Mouse (Mus musculus) brain, adult 2 months (tissue): ENCODE results near the gene Cyp4v3.
"Not testable (repeated sequence)": the region's sequence is repeated elsewhere in the genome, so short reads cannot be mapped to it uniquely, and the experiment has no call there.

Experiments used
- DNase-seq: peaks from one replicate; pipeline ENCODE4 v3.0.0; 2011; ENCODE audit warnings: low read depth, low spot score

Gene Cyp4v3

GRCm38 (mm10) chr8:45332685-45333409, at the start of gene Cyp4v3:
TSS of gene Cyp4v3 (minus strand) at chr8:45333216.
- DNase-seq, result peak; percentile 65

- peak; percentile 15 for DNase-seq
These were observed 48.9 kb upstream of the Cyp4v3 start, which contains the start of gene Fam149a for GRCm38 (mm10) chr8:45381963-45382347. TSS of gene Fam149a (minus strand) at chr8:45382291.

GRCm38 (mm10) chr8:45381075-45381962, 48.3 kb upstream of the Cyp4v3 start:
- no peak for DNase-seq

- DNase-seq, result no peak
These were observed 47.6 kb upstream of the Cyp4v3 start for GRCm38 (mm10) chr8:45380598-45380997.

- no peak for DNase-seq
These were observed 41.1 kb upstream of the Cyp4v3 start for GRCm38 (mm10) chr8:45374071-45374470.

GRCm38 (mm10) chr8:45367154-45367553, 34.1 kb upstream of the Cyp4v3 start:
- peak; percentile 36 for DNase-seq

- no peak for DNase-seq
These were observed 30.2 kb upstream of the Cyp4v3 start for GRCm38 (mm10) chr8:45363220-45363619.

- peak; percentile 58 for DNase-seq
These were observed 29.3 kb upstream of the Cyp4v3 start for GRCm38 (mm10) chr8:45362323-45362722.

GRCm38 (mm10) chr8:45359091-45359605, 26.1 kb upstream of the Cyp4v3 start:
- peak; percentile 43 for DNase-seq

GRCm38 (mm10) chr8:45358132-45358918, 25.3 kb upstream of the Cyp4v3 start:
- peak; percentile 69 for DNase-seq

- DNase-seq, result no peak
These were observed 22.8 kb upstream of the Cyp4v3 start for GRCm38 (mm10) chr8:45355809-45356208.

GRCm38 (mm10) chr8:45345031-45345430, 12.0 kb upstream of the Cyp4v3 start:
- peak; percentile 86 for DNase-seq

- DNase-seq, result no peak
These were observed 11.3 kb upstream of the Cyp4v3 start for GRCm38 (mm10) chr8:45344298-45344697.

- no peak for DNase-seq
These were observed 8.9 kb upstream of the Cyp4v3 start for GRCm38 (mm10) chr8:45341630-45342628.

- peak; percentile 12 for DNase-seq
These were observed 477 bp upstream of the Cyp4v3 start for GRCm38 (mm10) chr8:45333493-45333892.

- no peak for DNase-seq
These were observed 2.2 kb downstream of the Cyp4v3 start for GRCm38 (mm10) chr8:45330856-45331255.

- no peak for DNase-seq
These were observed 3.6 kb downstream of the Cyp4v3 start for GRCm38 (mm10) chr8:45329206-45329980.

- DNase-seq, result not testable (repeated sequence)
These were observed 5.9 kb downstream of the Cyp4v3 start for GRCm38 (mm10) chr8:45327076-45327475.

GRCm38 (mm10) chr8:45324151-45324550, 8.9 kb downstream of the Cyp4v3 start:
- no peak for DNase-seq
